Mouse (Mus musculus) midbrain, postnatal 0 days (tissue): Measurements from ENCODE around the gene Trim42. TPM values are rescaled to one million over a fixed set of nuclear protein-coding genes. Genes with fewer than 3 reads are reported as not detected.

Source experiments
- ATAC-seq: fragments of 200-750 bp; cut with Nextera tagmentation; 2 replicates; pipeline ENCODE4 v1.8.0; 2017; ENCODE audit warnings: moderate number of reproducible peaks, mild to moderate bottlenecking, moderate TSS enrichment, moderate library complexity; ENCODE audit not compliant: low FRiP score
- DNase-seq: peaks from one replicate; pipeline ENCODE4 v3.0.0-alpha.2; 2015; ENCODE audit warnings: low spot score
- H3K27ac ChIP-seq: fragments of 300-500 bp; sonication (generic); 2 replicates; pipeline ENCODE4 v1.5.1; 2014; ENCODE audit warnings: low read depth, mild to moderate bottlenecking, low read length, mixed read lengths
- H3K27me3 ChIP-seq: fragments of 300-500 bp; sonication (generic); 2 replicates; pipeline ENCODE4 v1.6.1; 2014; ENCODE audit warnings: low read length, control low read depth, mixed read lengths; ENCODE audit not compliant: insufficient read depth
- H3K36me3 ChIP-seq: fragments of 300-500 bp; sonication (generic); 2 replicates; pipeline ENCODE4 v1.6.1; 2014; ENCODE audit warnings: low read length, control low read depth, mixed read lengths; ENCODE audit not compliant: insufficient read depth
- H3K4me1 ChIP-seq: fragments of 300-500 bp; sonication (generic); 2 replicates; pipeline ENCODE4 v1.6.1; 2014; ENCODE audit warnings: mild to moderate bottlenecking, control low read depth, antibody characterized with exemption, low read length, mixed read lengths; ENCODE audit not compliant: insufficient read depth
- H3K4me2 ChIP-seq: fragments of 300-500 bp; sonication (generic); 2 replicates; pipeline ENCODE4 v1.6.1; 2014; ENCODE audit warnings: low read depth, mild to moderate bottlenecking, low read length, mixed read lengths; ENCODE audit not compliant: poor library complexity, severe bottlenecking
- H3K4me3 ChIP-seq: fragments of 300-500 bp; sonication (generic); 2 replicates; pipeline ENCODE4 v1.5.1; 2014; ENCODE audit warnings: low read depth, mild to moderate bottlenecking, low read length, moderate library complexity
- H3K9ac ChIP-seq: fragments of 300-500 bp; sonication (generic); replicated peaks from 2 replicates; pipeline ENCODE4 v1.6.1; 2014; ENCODE audit warnings: mild to moderate bottlenecking, low read length, moderate library complexity, mixed read lengths; ENCODE audit not compliant: poor library complexity, severe bottlenecking
- H3K9me3 ChIP-seq: fragments of 300-500 bp; sonication (generic); 2 replicates; pipeline ENCODE4 v1.6.1; 2016; ENCODE audit warnings: low read length, control low read depth
- CTCF ChIP-seq: IDR thresholded peaks from 2 replicates; pipeline ENCODE4 v1.5.1; 2016; ENCODE audit warnings: antibody characterized with exemption, mild to moderate bottlenecking
- WGBS: fragments of 180-500 bp; shearing (Covaris S2); extraction: QIAGEN DNeasy Blood & Tissue Kit; methylation state at CpG from one replicate; pipeline ENCODE4 v1.1.7; 2014; 5-methylcytosine and 5-hydroxymethylcytosine counted together
- polyA plus RNA-seq: library from polyadenylated mRNA; unstranded; fragments of >200 nt; fragmentation: Nextera tagmentation; extraction: Ambion mirVana; gene quantifications from 2 replicates; pipeline ENCODE4 v1.2.1, GENCODE M21; 2015
- total RNA-seq: library from RNA; depleted of rRNA; stranded (reverse); fragments of >200 nt; gene quantifications from 2 replicates; pipeline ENCODE4 v1.2.3, GENCODE M21; 2014

Trim42 gene
- total and polyA plus RNA-seq, 2 experiments from 2014 or later = not detected

GRCm38 (mm10) chr9:97322846-97323245 is 46.9 kb downstream of the Trim42 start:
- Histone ChIP-seq H3K27me3 (no peaks in the 10 kb centered on the region), H3K4me3 (no peak overlapping the region), H3K27ac (no peak overlapping the region), H3K9me3 (no peaks in the 10 kb centered on the region), H3K4me1 (no peaks in the 10 kb centered on the region), H3K9ac (no peak overlapping the region), H3K36me3 (no peaks in the 10 kb centered on the region), H3K4me2 (no peak overlapping the region)
- peak; percentile 72 for TF ChIP-seq CTCF
- DNase-seq (peak; percentile 58), ATAC-seq (no peak)
- 84% methylated on average over 3 of the region's 3 CpGs for WGBS

GRCm38 (mm10) chr9:97322120-97322519 is 47.6 kb downstream of the Trim42 start:
- no peak overlapping the region for H3K27ac ChIP-seq
- no peak overlapping the region for H3K9ac ChIP-seq
- ATAC-seq (no peak), DNase-seq (no peak)
- H3K4me3 ChIP-seq = no peak overlapping the region
- no peak for TF ChIP-seq CTCF
- H3K9me3 ChIP-seq = no peaks in the 10 kb centered on the region
- H3K4me1 ChIP-seq = no peaks in the 10 kb centered on the region
- H3K36me3 ChIP-seq = no peaks in the 10 kb centered on the region
- no peak overlapping the region for H3K4me2 ChIP-seq
- 69% methylated on average over 10 of the region's 10 CpGs for WGBS
- H3K27me3 ChIP-seq = no peaks in the 10 kb centered on the region

GRCm38 (mm10) chr9:97315421-97316055 is 54.2 kb downstream of the Trim42 start:
- Histone ChIP-seq H3K27me3 (no peaks in the 10 kb centered on the region; the same call in 1 of the 2 replicates), H3K27ac (no peak overlapping the region), H3K9ac (no peak overlapping the region), H3K4me1 (no peaks in the 10 kb centered on the region), H3K9me3 (no peaks in the 10 kb centered on the region), H3K4me3 (no peak overlapping the region), H3K4me2 (no peak overlapping the region), H3K36me3 (no peaks in the 10 kb centered on the region)
- 69% methylated on average over 10 of the region's 10 CpGs for WGBS
- DNase-seq (no peak), ATAC-seq (no peak)
- TF ChIP-seq CTCF = peak; percentile 53

GRCm38 (mm10) chr9:97311614-97312013 is 58.1 kb downstream of the Trim42 start:
- H3K4me3 ChIP-seq = no peak overlapping the region
- H3K4me1 ChIP-seq = no peaks in the 10 kb centered on the region
- no peak overlapping the region for H3K27ac ChIP-seq
- no peaks in the 10 kb centered on the region for H3K36me3 ChIP-seq
- H3K9ac ChIP-seq = no peak overlapping the region
- DNase-seq (no peak), ATAC-seq (no peak)
- no peak overlapping the region for H3K4me2 ChIP-seq
- TF ChIP-seq CTCF = no peak
- no peaks in the 10 kb centered on the region for H3K9me3 ChIP-seq
- WGBS = 91% methylated on average over 7 of the region's 7 CpGs
- no peaks in the 10 kb centered on the region; the same call in 1 of the 2 replicates for H3K27me3 ChIP-seq

- Histone ChIP-seq H3K9me3 (no peaks in the 10 kb centered on the region), H3K27ac (no peak overlapping the region), H3K9ac (no peak overlapping the region), H3K4me2 (no peak overlapping the region), H3K4me3 (no peak overlapping the region), H3K36me3 (no peaks in the 10 kb centered on the region), H3K27me3 (no peaks in the 10 kb centered on the region; the same call in 1 of the 2 replicates), H3K4me1 (no peaks in the 10 kb centered on the region)
- no peak for TF ChIP-seq CTCF
- DNase-seq (no peak), ATAC-seq (no peak)
- 92% methylated on average over 7 of the region's 7 CpGs for WGBS
Measured at GRCm38 (mm10) chr9:97309509-97310053, 60.2 kb downstream of the Trim42 start.

GRCm38 (mm10) chr9:97307705-97308485 is 61.9 kb downstream of the Trim42 start:
- DNase-seq (no peak), ATAC-seq (no peak)
- no peak overlapping the region for H3K4me2 ChIP-seq
- H3K36me3 ChIP-seq = no peaks in the 10 kb centered on the region
- no peaks in the 10 kb centered on the region; the same call in 1 of the 2 replicates for H3K27me3 ChIP-seq
- no peak for TF ChIP-seq CTCF
- no peaks in the 10 kb centered on the region for H3K4me1 ChIP-seq
- no peaks in the 10 kb centered on the region for H3K9me3 ChIP-seq
- no peak overlapping the region for H3K4me3 ChIP-seq
- WGBS = 68% methylated on average over 6 of the region's 6 CpGs
- H3K27ac ChIP-seq = no peak overlapping the region
- H3K9ac ChIP-seq = no peak overlapping the region
